Mouse (Mus musculus): ENCODE data around the gene Pomgnt2.

- TF ChIP-seq USF2 (IDR thresholded peaks at IDR 0.05; ENCODE audit: borderline replicate concordance in 1 of 2, insufficient read depth in 1 of 2, low read depth in 1 of 2, low read length in 2 of 2) = no peak
- no peak for TF ChIP-seq EP300 (IDR thresholded peaks at IDR 0.05; ENCODE audit: low read depth in 1 of 2, low read length in 2 of 2)
- no peak for TF ChIP-seq ETS1 (IDR thresholded peaks at IDR 0.05; ENCODE audit: low read depth, low read length)
Observed at GRCm38 (mm10) chr9:121973207-121973606, 23.7 kb downstream of the Pomgnt2 start.

Data from MEL (cell line).